Mouse (Mus musculus) intestine, postnatal 0 days (tissue): ENCODE measurements around the gene Sohlh1. TPM values are rescaled to one million over a fixed set of nuclear protein-coding genes. Genes with fewer than 3 reads are reported as not detected.

ENCODE experiments used
- ATAC-seq: fragments of 200-750 bp; cut with Nextera tagmentation; 2 replicates; pipeline ENCODE4 v1.8.0; 2017; ENCODE audit warnings: mild to moderate bottlenecking, moderate TSS enrichment, moderate library complexity
- H3K27ac ChIP-seq: fragments of 300-500 bp; sonication (generic); 2 replicates; pipeline ENCODE4 v1.5.1; 2014; ENCODE audit warnings: mild to moderate bottlenecking, low read depth, low read length, moderate library complexity
- H3K27me3 ChIP-seq: fragments of 300-500 bp; sonication (generic); replicated peaks from 2 replicates; pipeline ENCODE4 v1.6.1; 2014; ENCODE audit warnings: low read length, mixed read lengths; ENCODE audit not compliant: control insufficient read depth, insufficient read depth
- H3K36me3 ChIP-seq: fragments of 300-500 bp; sonication (generic); 2 replicates; pipeline ENCODE4 v1.6.1; 2014; ENCODE audit warnings: mild to moderate bottlenecking, moderate library complexity; ENCODE audit not compliant: control insufficient read depth, insufficient read depth
- H3K4me1 ChIP-seq: fragments of 300-500 bp; sonication (generic); replicated peaks from 2 replicates; pipeline ENCODE4 v1.6.1; 2014; ENCODE audit warnings: antibody characterized with exemption, low read length, mixed read lengths; ENCODE audit not compliant: control insufficient read depth, insufficient read depth
- H3K4me2 ChIP-seq: fragments of 300-500 bp; sonication (generic); replicated peaks from 2 replicates; pipeline ENCODE4 v1.6.1; 2014; ENCODE audit warnings: low read depth, mild to moderate bottlenecking, moderate library complexity
- H3K4me3 ChIP-seq: fragments of 300-500 bp; sonication (generic); 2 replicates; pipeline ENCODE4 v1.5.1; 2014; ENCODE audit warnings: low read depth, low read length
- H3K9ac ChIP-seq: fragments of 300-500 bp; sonication (generic); 2 replicates; pipeline ENCODE4 v1.6.1; 2014; ENCODE audit warnings: mild to moderate bottlenecking, low read depth, low read length
- H3K9me3 ChIP-seq: fragments of 300-500 bp; sonication (generic); 2 replicates; pipeline ENCODE4 v1.6.1; 2016; ENCODE audit warnings: mixed run types; ENCODE audit not compliant: control insufficient read depth
- CTCF ChIP-seq: sonication (generic); IDR thresholded peaks from 2 replicates; pipeline ENCODE4 v1.5.1; 2016; ENCODE audit warnings: low read depth, mild to moderate bottlenecking, control low read depth, antibody characterized with exemption, moderate library complexity
- WGBS: fragments of 180-500 bp; shearing (Covaris S2); extraction: QIAGEN DNeasy Blood & Tissue Kit; methylation state at CpG from one replicate; pipeline ENCODE4 v1.1.7; 2014; 5-methylcytosine and 5-hydroxymethylcytosine counted together
- polyA plus RNA-seq: library from polyadenylated mRNA; unstranded; fragments of >200 nt; fragmentation: Nextera tagmentation; extraction: Ambion mirVana; gene quantifications from 2 replicates; pipeline ENCODE4 v1.2.1, GENCODE M21; 2015

The Sohlh1 gene
- polyA plus RNA-seq, 1 experiment from 2014 or later, result not detected

DNA sequence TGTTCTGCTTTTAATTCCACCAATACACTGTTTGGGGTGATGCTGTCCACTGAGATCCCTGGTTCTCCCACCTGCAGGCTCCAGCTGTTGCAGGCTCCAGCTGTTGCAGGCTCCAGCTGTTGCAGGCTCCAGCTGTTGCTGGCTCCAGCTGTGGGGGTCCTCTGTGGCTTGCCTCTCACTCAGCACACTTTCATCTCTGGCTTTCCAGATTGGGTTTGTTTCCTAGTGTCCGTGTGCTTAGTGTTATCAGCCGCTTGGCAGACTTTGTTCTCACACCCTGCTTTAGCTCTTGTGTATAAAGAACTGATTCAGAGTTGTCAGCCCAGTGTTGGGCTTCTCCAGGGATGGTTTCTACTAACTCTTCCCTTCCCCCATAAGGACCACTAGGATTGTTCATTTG lies 49.4 kb downstream of the Sohlh1 start:
- no peak for ATAC-seq
- H3K4me2 ChIP-seq, result no peak overlapping the region
- WGBS, result 18% methylated on average over 2 of the region's 2 CpGs

More for the DNA sequence above, 49.4 kb downstream of the Sohlh1 start:
- no peaks in the 10 kb centered on the region for H3K4me1 ChIP-seq
- H3K36me3 ChIP-seq, result no peaks in the 10 kb centered on the region
- H3K27ac ChIP-seq, result no peak overlapping the region
- no peak overlapping the region for H3K4me3 ChIP-seq
- TF ChIP-seq CTCF, result no peak
- H3K9ac ChIP-seq, result no peak overlapping the region
- H3K9me3 ChIP-seq, result no peaks in the 10 kb centered on the region
- no peaks in the 10 kb centered on the region for H3K27me3 ChIP-seq

Other genes with a start within 250 kb of the Sohlh1 start
- gene Rabl6, start 238.7 kb downstream of the Sohlh1 start, polyA plus RNA-seq, result 26.8 and 26.9 TPM in 2 replicates
- gene Ccdc183, start 229.6 kb downstream of the Sohlh1 start, polyA plus RNA-seq, result 0.09 and 0.16 TPM in 2 replicates
- 23.0 and 25.6 TPM in 2 replicates for gene Tmem141, start 225.2 kb downstream of the Sohlh1 start, polyA plus RNA-seq
- 4.1 and 4.7 TPM in 2 replicates for gene Fcna, start 219.2 kb downstream of the Sohlh1 start, polyA plus RNA-seq
- gene Lcn8, start 194.1 kb downstream of the Sohlh1 start, polyA plus RNA-seq, result not detected in 2 replicates
- gene Lcn5, start 189.3 kb downstream of the Sohlh1 start, polyA plus RNA-seq, result not detected in 2 replicates
- gene Lcn6, start 170.5 kb downstream of the Sohlh1 start, polyA plus RNA-seq, result not detected in 2 replicates
- gene Lcn10, start 164.5 kb downstream of the Sohlh1 start, polyA plus RNA-seq, result not detected in 2 replicates
- not detected in 2 replicates for gene Obp2a, start 147.2 kb downstream of the Sohlh1 start, polyA plus RNA-seq
- 34.7 and 35.6 TPM in 2 replicates for gene Bmyc, start 140.5 kb downstream of the Sohlh1 start, polyA plus RNA-seq
- gene Obp2b, start 110.2 kb downstream of the Sohlh1 start, polyA plus RNA-seq, result not detected in 2 replicates
- gene Lcn3, start 81.7 kb downstream of the Sohlh1 start, polyA plus RNA-seq, result not detected in 2 replicates
- not detected in 2 replicates for gene Lcn11, start 70.2 kb downstream of the Sohlh1 start, polyA plus RNA-seq
- gene Gm13539, start 65.0 kb downstream of the Sohlh1 start, polyA plus RNA-seq, result not detected in 2 replicates
- not detected in 2 replicates for gene Glt6d1, start 31.4 kb downstream of the Sohlh1 start, polyA plus RNA-seq
- not detected in 2 replicates for gene Lcn9, start 24.1 kb downstream of the Sohlh1 start, polyA plus RNA-seq
- 0.18 TPM in 2 replicates for gene Kcnt1, start 16.5 kb upstream of the Sohlh1 start, polyA plus RNA-seq
- 3.5 and 4.9 TPM in 2 replicates for gene Camsap1, start 136.0 kb upstream of the Sohlh1 start, polyA plus RNA-seq
- gene Ubac1, start 174.5 kb upstream of the Sohlh1 start, polyA plus RNA-seq, result 45.8 TPM in 2 replicates